Mouse (Mus musculus) inflammation-experienced regulatory T-cells, adult 6 months (primary cell): ENCODE measurements around the gene Myof. TPM values are rescaled to one million over a fixed set of nuclear protein-coding genes. Genes with fewer than 3 reads are reported as not detected.

Experiments
- ATAC-seq: one replicate; pipeline ENCODE4 v1.8.0; 2017
- polyA plus RNA-seq, 3 experiments: library from polyadenylated mRNA; unstranded; fragments of 100-300 nt; shearing (Covaris generic); gene quantifications; one replicate each; pipeline ENCODE4 v1.2.1; 2017

The Myof gene
- polyA plus RNA-seq, 3 experiments from 2014 or later, result 0.35 TPM; not detected in 2

- no peak for ATAC-seq
These were observed 5.1 kb downstream of the Myof start for GRCm38 (mm10) chr19:38038267-38038666.

GRCm38 (mm10) chr19:38035766-38036165 lies 7.6 kb downstream of the Myof start:
- no peak for ATAC-seq

GRCm38 (mm10) chr19:38034696-38035095 lies 8.7 kb downstream of the Myof start:
- ATAC-seq, result no peak

- no peak for ATAC-seq
These were observed 9.7 kb downstream of the Myof start for GRCm38 (mm10) chr19:38033735-38034057.

DNA sequence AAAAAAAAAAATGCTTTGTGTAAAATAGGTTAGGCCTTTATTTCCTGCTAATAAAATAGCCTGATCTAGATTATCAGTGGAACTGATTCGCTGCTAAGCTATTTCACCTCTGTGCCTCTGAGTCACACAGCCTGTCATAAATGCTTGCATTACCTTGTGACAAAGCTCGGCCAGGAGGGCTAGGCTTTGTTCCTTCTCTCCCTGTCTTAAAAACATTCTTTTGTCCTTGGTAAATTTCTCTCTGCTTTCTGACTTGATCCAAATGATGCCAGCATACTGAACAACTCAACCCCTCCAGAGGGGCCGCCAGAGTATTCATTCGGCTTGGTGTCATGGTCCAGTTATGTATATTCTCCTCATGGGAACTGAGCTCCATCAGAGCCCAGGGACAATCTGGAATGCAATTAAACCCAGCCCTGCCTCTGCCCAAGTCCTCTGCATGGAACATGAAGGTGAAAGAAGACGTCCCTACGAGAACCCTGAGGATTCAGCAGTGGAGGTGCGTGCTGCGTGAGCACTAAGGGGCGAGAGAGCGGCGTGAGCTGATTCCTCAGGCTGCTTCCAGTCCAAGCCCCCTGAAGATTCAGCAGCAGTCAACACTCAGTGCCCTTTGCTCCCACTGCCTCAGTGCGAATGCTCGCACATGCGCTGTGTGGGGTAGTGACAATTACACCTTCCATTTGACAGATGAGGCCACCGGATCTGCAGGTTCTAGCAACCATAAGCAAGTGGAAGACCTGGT lies 10.2 kb downstream of the Myof start:
- ATAC-seq, result no peak

- no peak for ATAC-seq
These were observed 12.2 kb downstream of the Myof start for GRCm38 (mm10) chr19:38031144-38031543.

GRCm38 (mm10) chr19:38030673-38031137 lies 12.7 kb downstream of the Myof start:
- ATAC-seq, result no peak

GRCm38 (mm10) chr19:38029871-38030270 lies 13.5 kb downstream of the Myof start:
- no peak for ATAC-seq

DNA sequence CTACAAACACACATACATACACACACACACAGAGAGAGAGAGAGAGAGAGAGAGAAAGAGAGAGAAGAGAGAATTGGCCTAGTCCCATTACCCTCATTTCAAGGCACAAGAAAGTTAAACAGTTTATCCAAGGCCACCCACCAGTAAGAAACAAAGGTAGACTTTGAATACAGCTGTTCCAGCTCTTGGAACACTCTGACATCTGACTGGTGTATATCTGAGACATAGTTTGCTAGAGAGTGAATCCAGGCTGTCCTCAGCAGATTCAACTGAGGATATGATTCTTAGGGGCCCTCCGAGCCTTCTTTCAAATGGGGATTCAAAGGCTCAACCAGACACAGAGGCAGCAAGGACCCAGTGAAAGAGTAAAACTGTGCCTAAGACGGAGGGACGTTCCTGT lies 14.1 kb downstream of the Myof start:
- no peak for ATAC-seq

DNA sequence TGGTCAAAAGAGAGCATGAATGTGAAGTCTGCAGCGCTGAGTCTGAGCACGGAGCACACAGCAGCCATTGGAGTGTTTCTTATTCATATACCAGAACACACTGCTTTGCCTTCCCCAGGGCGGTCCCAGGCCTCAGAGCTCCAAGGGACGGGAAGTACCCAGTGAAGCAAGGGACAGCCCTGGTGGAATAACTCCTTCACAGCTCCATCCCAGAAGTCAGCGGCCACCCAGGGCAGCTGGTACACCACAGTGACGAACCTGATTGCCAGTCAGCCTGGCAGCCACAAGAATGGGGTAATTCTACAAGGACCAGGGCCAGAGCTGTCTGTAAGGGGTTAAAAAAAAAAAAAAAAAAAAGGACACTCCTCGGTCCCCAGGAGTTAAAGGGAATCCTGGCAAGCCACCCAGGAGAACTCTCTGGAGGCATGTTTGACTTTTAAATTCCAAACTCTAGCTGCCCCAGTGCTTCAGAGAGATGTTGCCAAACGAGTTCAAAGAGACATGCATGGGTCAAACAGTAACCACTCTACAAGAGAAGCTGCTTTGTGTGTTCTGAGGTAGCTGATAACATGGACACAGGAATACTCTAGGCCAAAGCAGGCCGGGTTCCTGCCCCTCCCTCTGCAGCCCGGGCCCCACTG lies 15.4 kb downstream of the Myof start:
- ATAC-seq, result no peak

DNA sequence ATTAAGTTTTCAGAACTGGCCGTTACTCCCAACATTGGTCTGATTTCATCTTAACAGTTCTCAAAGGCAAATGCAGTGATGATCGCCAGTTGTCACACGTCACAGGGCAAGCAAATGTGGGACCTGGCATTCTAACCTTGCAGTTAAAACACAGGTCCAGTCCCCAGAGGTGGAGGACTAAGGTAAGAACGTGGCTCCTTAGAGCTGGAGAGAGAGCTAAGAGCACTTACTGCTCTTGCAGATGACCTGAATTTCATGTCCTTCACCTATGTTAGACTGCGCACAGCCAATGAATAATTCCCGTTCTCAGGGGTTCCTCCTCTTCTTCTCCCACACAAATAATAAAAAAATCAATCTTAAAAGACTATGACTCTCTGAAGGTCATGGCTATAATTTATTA lies 16.0 kb downstream of the Myof start:
- ATAC-seq, result no peak

DNA sequence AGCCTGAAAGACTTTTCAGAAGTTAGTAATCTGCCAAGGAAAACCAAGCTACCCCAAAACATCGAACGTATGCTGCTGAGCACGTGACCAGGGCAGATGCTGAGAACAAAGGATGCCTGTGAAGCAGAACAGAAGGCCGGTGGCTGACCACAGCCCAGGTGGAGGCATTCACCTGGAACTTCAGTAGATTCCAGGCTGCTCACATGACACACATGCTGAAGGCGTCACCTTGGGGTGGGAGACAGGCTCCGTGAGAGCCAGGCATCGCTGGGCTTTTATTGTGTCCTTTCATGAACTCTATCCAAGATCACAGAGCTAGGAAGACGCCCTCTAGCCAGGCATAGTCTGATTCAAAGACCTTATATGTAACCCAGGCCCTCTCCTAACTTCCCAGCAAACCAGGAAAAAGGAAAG lies 17.2 kb downstream of the Myof start:
- no peak for ATAC-seq

DNA sequence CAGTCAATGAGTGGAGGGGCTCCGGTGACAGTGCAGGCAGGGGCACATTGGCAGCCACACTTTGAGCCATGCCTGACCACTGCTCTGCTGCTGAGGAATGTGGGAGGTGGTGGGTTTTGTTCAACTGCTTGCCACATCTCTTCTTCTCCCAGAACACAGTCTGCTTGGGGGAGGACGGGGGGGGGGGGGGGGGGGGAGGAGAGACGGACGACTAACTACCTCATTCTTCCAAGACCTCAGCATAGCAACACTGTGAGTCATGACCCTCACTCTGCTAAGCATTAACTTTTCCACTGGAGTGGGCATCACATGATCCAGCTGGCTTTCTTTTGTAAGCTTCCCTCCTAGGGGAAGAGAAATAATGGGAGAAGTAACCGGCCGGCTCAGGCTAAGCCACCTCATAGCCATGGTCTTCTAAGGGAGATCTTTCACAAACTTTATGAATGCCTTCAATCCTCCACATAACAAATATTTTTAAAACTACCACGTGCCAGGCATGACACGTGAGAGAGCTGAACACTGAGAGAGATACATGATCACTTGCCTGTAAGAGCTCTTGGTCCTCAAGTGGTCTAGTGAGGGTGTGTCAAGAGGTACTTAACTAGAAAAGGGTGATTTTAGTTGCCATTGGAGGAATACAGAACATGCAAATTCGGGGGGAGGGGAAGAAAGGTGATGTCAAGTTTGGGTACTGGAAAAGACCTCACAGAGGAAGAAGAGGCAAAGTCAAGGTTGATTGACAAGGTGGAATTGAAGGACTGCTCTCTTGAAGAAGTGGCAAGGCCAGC lies 17.9 kb downstream of the Myof start:
- ATAC-seq, result no peak

DNA sequence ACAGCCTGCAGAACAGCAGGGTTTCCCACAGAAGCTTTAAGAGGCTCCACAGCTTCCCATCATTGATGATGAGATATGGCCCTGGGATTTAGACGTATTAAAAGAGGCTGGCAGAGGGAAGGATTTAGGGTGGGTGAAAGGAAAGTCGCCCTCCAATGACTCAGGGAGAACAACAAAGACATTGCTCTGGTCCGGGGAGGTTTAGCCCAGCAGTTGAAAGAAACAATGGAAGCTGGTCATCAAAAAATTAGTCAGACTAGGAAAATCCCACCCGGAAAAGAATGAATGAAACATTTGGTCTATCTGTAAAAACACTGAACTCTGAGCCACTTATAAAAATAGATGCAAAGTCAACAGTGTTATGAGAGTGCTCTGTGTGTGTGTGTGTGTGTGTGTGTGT lies 19.8 kb downstream of the Myof start:
- no peak for ATAC-seq

GRCm38 (mm10) chr19:38022710-38023109 lies 20.7 kb downstream of the Myof start:
- no peak for ATAC-seq

DNA sequence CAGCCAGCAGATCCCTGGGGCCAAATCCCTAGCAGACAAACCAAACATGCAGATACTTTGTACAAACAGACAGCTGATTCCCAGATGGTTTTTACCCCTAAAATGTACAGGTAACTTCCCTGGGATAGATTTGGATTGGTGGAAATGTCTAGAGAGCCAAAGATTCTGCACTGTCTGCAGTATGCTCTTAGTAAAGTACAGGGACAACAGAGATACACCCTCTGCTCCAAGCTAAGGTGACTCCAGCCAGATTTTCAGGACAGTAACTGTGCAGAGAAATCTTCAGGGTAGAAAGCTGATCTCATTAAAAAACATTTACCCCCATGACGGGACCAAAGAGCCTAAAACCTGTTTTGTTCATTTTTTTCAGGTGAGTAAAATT lies 27.5 kb downstream of the Myof start:
- ATAC-seq, result no peak

DNA sequence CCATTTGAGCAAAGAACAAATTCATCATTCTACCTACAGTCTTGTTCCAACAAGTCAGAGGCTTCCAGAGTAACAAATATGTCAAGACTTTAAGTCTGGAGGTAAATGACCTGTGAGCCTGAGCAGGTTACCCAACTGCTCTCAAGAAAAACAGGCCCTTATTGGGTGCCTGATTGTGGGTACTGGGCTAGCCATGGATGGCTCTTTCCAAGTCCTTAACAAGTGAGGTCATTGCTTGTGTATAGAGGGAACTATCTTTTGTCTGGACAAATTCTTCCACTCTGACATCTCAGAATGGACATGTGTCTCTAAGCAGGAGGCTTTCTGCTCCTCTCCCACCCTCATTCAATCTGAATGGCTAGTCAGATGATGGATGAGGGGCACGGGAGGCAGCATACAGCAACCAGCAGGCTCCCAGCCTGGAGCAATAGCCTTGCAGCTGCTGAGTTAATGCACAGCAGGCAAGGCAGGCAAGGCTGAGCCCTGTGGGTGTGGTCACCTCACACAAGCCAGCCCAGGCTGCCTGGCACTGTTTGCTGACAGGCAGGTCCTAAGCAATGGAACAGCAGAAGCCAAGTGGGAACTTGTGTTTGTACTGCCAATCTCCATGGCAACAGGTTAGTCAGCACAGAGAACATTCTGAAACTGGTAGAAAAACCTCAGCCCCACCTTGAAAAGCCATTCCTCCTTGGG lies 28.1 kb downstream of the Myof start:
- no peak for ATAC-seq

DNA sequence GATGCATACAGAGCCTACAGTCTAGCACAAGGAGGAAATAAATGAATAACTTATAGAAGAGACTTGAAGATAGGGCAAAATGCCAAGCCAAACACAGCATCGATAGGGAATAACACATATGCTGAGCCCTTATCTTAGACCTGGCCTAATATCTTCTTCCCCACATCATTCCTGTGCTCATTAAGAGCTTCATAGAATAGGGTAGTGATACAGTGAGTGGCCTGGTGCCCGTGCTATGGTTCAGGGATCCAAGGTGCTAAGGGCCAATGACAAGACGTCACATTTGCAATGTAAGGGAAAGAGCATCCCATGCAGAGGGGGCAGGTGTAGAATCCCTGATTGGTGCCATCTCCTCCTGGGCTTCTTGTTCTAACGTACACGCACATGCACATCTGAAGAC lies 28.9 kb downstream of the Myof start:
- no peak for ATAC-seq

- no peak for ATAC-seq
These were observed 32.0 kb downstream of the Myof start for GRCm38 (mm10) chr19:38011379-38011778.

DNA sequence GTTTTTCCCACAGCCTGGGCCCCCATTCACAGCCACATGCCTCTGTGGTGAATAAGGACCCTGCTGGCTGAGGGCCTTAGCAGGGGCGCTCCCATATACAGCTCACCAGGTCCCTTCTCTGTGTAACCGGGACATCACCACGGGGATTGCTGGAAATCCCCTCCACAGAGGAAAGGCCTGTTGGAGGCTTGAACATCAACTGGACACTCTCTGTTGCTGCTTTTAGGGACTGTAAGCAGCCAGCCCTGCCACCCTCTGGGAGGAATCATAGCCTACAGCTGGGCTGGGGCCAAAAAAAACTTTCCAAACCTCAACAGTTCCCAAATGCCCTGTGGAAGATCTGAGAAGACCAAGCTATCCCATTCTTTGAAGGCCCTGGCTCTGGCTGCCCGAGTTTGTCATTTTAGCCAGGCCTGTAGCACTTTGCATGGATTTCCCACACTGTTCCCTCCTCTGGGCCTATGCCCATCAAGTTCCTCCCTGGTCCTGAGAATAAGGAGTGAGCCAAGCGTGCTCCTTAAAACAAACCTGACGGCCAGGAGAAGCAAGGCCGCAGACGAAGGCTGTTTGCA lies 38.5 kb downstream of the Myof start:
- no peak for ATAC-seq

- ATAC-seq, result no peak
These were observed 39.5 kb downstream of the Myof start for GRCm38 (mm10) chr19:38003671-38004521.

DNA sequence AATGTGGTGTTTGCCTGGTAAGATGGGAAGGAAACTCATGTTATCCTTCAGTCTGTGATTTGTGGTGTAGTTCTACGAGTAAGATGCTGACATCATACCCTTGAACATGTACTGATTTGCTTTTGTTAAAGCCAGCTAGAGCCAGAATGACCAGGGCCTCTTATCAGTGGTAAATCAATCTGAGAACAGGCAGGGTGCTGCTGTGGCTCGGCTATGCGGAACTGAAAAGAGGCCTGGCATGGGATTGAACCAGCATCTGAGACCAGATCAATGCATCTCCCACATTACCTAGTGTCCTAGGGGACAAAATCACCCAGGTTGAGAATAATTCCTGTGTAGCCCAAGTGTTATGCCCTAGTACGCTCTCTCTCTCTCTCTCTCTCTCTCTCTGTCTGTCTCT lies 40.6 kb downstream of the Myof start:
- ATAC-seq, result no peak
